9 mouse cellular contexts compared by ENCODE assay signal in the genomic region with DNA sequence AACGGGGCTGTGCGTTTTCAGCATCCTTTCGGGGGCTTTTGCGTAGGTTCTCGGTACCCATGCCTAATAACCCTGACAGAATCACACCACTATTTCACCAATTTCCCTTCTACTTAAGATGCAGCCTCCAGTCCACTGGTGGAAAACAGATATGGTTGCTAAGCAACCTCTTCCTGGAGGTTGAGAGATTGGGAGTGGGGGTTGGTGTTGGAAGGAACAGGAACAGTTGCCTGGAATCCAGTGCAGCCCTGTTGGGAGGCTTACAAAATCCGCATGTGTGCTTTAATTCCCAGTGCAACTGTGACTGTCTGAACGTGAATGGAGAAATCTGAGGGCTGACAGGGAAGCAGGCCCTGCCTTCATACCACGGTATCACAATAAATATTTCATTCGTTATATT. TPM values are rescaled to one million over a fixed set of nuclear protein-coding genes. Genes with fewer than 3 reads are reported as not detected.
DNase-seq lines count a peak whose midpoint lies in the region; ATAC-seq and TF ChIP-seq lines count a peak whose summit lies in the region.
"Had no signal": no experiment of that assay in that cellular context is flagged by ENCODE, and none has a peak within 500 bp of the region (broad histone marks: within the 10 kb centered on the region; RNA-seq: fewer than 3 reads in every experiment).

No protein-coding gene starts in this region.

- peak overlapping the region; percentile 35 for H3K4me2 ChIP-seq in heart, embryonic 13.5 days

- DNase-seq in retina, postnatal 1 day: peak; percentile 44
- DNase-seq in retina, embryonic 14.5 days (ENCODE audit: low spot score): no peak
- peak; percentile 60 to 85 for DNase-seq in left cerebral cortex, postnatal 14 days (ENCODE audit: low spot score in 2 of 2)
- peak; percentile 92 for DNase-seq in telencephalon, adult 2 months (ENCODE audit: low read depth, low spot score)
- DNase-seq in thymus, adult 2 months: no peak
- DNase-seq in urinary bladder, adult 18-20 months (ENCODE audit: low spot score in 2 of 2): no peak

- H3K36me3 ChIP-seq in heart, embryonic 13.5 days: no peaks in the 10 kb centered on the region
- H3K36me3 ChIP-seq in thymus, adult 2 months (ENCODE audit: control insufficient read depth, insufficient read depth, low read length): no peaks in the 10 kb centered on the region

- intact Hi-C loops in left cerebral cortex, postnatal 14 days (cut with DNase I): loop anchor here (5.0 kb wide), 1 partner anchor 85 kb away; the partner anchor contains the start of gene Uhrf2

- WGBS in heart, embryonic 13.5 days: 52% methylated on average over 9 of the region's 9 CpGs
- 81% methylated on average over 9 of the region's 9 CpGs for WGBS in thymus, adult 2 months

- no peak for TF ChIP-seq POLR2A in thymus, adult 2 months (IDR thresholded peaks at IDR 0.05; ENCODE audit: control insufficient read depth, extremely low read depth, insufficient read depth, low read length, poor library complexity)

- H3K4me3 ChIP-seq in heart, embryonic 13.5 days: no peak overlapping the region
- H3K4me3 ChIP-seq in thymus, adult 2 months (ENCODE audit: control insufficient read depth, insufficient read depth, low read length): no peak overlapping the region

- H3K4me1 ChIP-seq in heart, embryonic 13.5 days: peaks cover 21% of the 10 kb centered on the region
- no peaks in the 10 kb centered on the region for H3K4me1 ChIP-seq in thymus, adult 2 months (replicated peaks; ENCODE audit: control insufficient read depth, insufficient read depth, low read length)

- peak; percentile 55; the same call in 1 of the 2 replicates for ATAC-seq in heart, embryonic 13.5 days (ENCODE audit: extremely low read depth, insufficient number of reproducible peaks, low FRiP score, low TSS enrichment)
- ATAC-seq in cerebellum, adult (ENCODE audit: insufficient number of reproducible peaks, low FRiP score, low TSS enrichment): no peak

- H3K27me3 ChIP-seq in heart, embryonic 13.5 days (replicated peaks): no peaks in the 10 kb centered on the region
- no peaks in the 10 kb centered on the region for H3K27me3 ChIP-seq in thymus, adult 2 months (ENCODE audit: control insufficient read depth, insufficient read depth, low read length)

- no peak for TF ChIP-seq CTCF in thymus, adult 2 months (IDR thresholded peaks at IDR 0.05; ENCODE audit: borderline replicate concordance, control insufficient read depth, extremely low read depth, insufficient read depth, low read length, poor library complexity)

- H3K9ac ChIP-seq in heart, embryonic 13.5 days: no peak overlapping the region

- no peaks in the 10 kb centered on the region for H3K9me3 ChIP-seq in heart, embryonic 13.5 days

- H3K27ac ChIP-seq in heart, embryonic 13.5 days (replicated peaks): peak overlapping the region; percentile 65
- no peak overlapping the region for H3K27ac ChIP-seq in thymus, adult 2 months (ENCODE audit: control insufficient read depth, insufficient read depth, low read length)

RNA-seq across cellular contexts. Expression of gene Gldc, which starts 57.5 kb away (rescaled TPM):
- polyA plus RNA-seq in heart, embryonic 13.5 days (2015; fragmentation: Nextera tagmentation; extraction: Ambion mirVana): 1.4 and 2.8 TPM in 2 replicates
- 10 to 100 TPM; 18.1 to 18.2 TPM for total RNA-seq in left cerebral cortex, postnatal 14 days (2021)
- polyA plus RNA-seq in thymus, adult 2 months (2012; rRNA removed): 0.13 and 0.31 TPM in 2 replicates
- total RNA-seq: monocyte, adult 5-6 weeks had no signal

Comparison
In these comparisons a context has a peak if more than half of its experiments do, and no peak if none do; other contexts are left out.
1. DNase-seq: peak in retina, postnatal 1 day (single experiment), left cerebral cortex, postnatal 14 days (2 of 2) and telencephalon, adult 2 months (single experiment); none in retina, embryonic 14.5 days (single experiment), thymus, adult 2 months (single experiment) and urinary bladder, adult 18-20 months (0 of 2).